ENCODE assay signal across 35 mouse cellular contexts in the genomic region with DNA sequence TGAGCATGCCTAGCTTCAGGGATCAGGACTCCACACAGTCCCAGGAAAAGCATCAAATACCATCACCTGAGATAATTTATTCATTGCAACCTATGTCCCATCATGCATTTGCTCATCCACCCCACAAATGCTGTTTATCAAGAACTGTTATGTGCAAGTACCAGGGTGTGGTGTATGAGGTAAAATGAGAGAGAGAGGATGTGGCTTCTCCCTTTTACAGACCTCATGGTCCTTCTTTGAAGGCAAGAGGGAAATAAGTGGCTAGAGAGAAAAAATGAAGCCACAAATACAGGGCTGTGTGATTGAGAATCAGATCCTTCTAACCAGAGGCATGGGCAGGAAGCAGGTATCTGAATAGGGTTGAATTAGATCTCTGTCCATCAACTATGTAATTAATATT. TPM values are rescaled to one million over a fixed set of nuclear protein-coding genes. Genes with fewer than 3 reads are reported as not detected.
DNase-seq lines count a peak whose midpoint lies in the region; ATAC-seq lines count a peak whose summit lies in the region.
"Had no signal": no experiment of that assay in that cellular context is flagged by ENCODE, and none has a peak within 500 bp of the region (broad histone marks: within the 10 kb centered on the region; RNA-seq: fewer than 3 reads in every experiment).

No protein-coding gene starts in this region.

- intact Hi-C loops in heart, postnatal 25 days (cut with DNase I): no loop called here

- no peak for ATAC-seq in neural tube, embryonic 15.5 days (ENCODE audit: low FRiP score)
- peak; percentile 37; the same call in 1 of the 2 replicates for ATAC-seq in neutrophil, adult 5-6 weeks (ENCODE audit: extremely low read depth, insufficient number of reproducible peaks, low FRiP score, poor library complexity, severe bottlenecking)
- ATAC-seq: forebrain, postnatal 0 days; intestine, embryonic 16.5 days had no signal

- no peak overlapping the region for H3K9ac ChIP-seq in neural tube, embryonic 15.5 days (replicated peaks)
- H3K9ac ChIP-seq: embryonic facial prominence, embryonic 15.5 days; forebrain, embryonic 12.5 days; forebrain, postnatal 0 days; heart, embryonic 13.5 days; hindbrain, embryonic 15.5 days; limb, embryonic 12.5 days; liver, embryonic 15.5 days; lung, embryonic 14.5 days; midbrain, embryonic 12.5 days; stomach, embryonic 15.5 days had no signal

- peaks cover 34% of the 10 kb centered on the region for H3K4me1 ChIP-seq in neural tube, embryonic 15.5 days

- H3K9me3 ChIP-seq in neural tube, embryonic 15.5 days (replicated peaks): no peaks in the 10 kb centered on the region
- H3K9me3 ChIP-seq: embryonic facial prominence, embryonic 15.5 days; forebrain, embryonic 12.5 days; heart, embryonic 13.5 days; hindbrain, embryonic 10.5 days; hindbrain, embryonic 15.5 days; limb, embryonic 12.5 days; liver, embryonic 15.5 days; megakaryocyte, embryonic 14.5 days; midbrain, embryonic 12.5 days; stomach, embryonic 15.5 days had no signal

- no peaks in the 10 kb centered on the region for H3K36me3 ChIP-seq in neural tube, embryonic 15.5 days
- H3K36me3 ChIP-seq: embryonic facial prominence, embryonic 15.5 days; forebrain, embryonic 12.5 days; heart, embryonic 13.5 days; hindbrain, embryonic 10.5 days; hindbrain, embryonic 15.5 days; limb, embryonic 12.5 days; liver, embryonic 15.5 days; midbrain, embryonic 12.5 days; stomach, embryonic 15.5 days had no signal

- H3K27me3 ChIP-seq in neural tube, embryonic 15.5 days (replicated peaks): no peaks in the 10 kb centered on the region
- H3K27me3 ChIP-seq: hindbrain, embryonic 15.5 days; liver, embryonic 15.5 days; stomach, embryonic 15.5 days had no signal

- H3K4me3 ChIP-seq in neural tube, embryonic 15.5 days (replicated peaks): no peak overlapping the region
- H3K4me3 ChIP-seq: embryonic facial prominence, embryonic 15.5 days; forebrain, embryonic 12.5 days; heart, embryonic 13.5 days; hindbrain, embryonic 10.5 days; hindbrain, embryonic 15.5 days; limb, embryonic 12.5 days; liver, embryonic 15.5 days; megakaryocyte, embryonic 14.5 days; midbrain, embryonic 12.5 days; myocyte; stomach, embryonic 15.5 days had no signal

- H3K27ac ChIP-seq in neural tube, embryonic 15.5 days (replicated peaks): 0 out of 2 replicates have a peak overlapping the region, but pooled peaks have one; percentile 34
- H3K27ac ChIP-seq: embryonic facial prominence, embryonic 15.5 days; forebrain, embryonic 12.5 days; heart, embryonic 13.5 days; hindbrain, embryonic 10.5 days; hindbrain, embryonic 15.5 days; limb, embryonic 12.5 days; liver, embryonic 15.5 days; midbrain, embryonic 12.5 days; stomach, embryonic 15.5 days had no signal

- no peak for DNase-seq in neural tube, embryonic 10.5 days (ENCODE audit: extremely low spot score, low spot score)
- DNase-seq in CD4-positive, CD25-positive, alpha-beta regulatory T cell, adult 2 months (ENCODE audit: low read depth, low spot score): peak; percentile 53
- DNase-seq in induced T-regulatory cell, adult 2 months (ENCODE audit: low read depth): peak; percentile 64
- DNase-seq in cerebellum, postnatal 4 days (ENCODE audit: low spot score in 2 of 2): no peak
- DNase-seq in heart, postnatal 25 days (ENCODE audit: low spot score): no peak
- DNase-seq: adrenal gland, postnatal 14 days; cerebellum, adult 11 months; cerebellum, adult 9-11 months; forebrain, postnatal 0 days; gastrocnemius, postnatal 10 days; heart, postnatal 10 days; kidney, adult 8-10 months; kidney, postnatal 14 days; layer of hippocampus, adult 9-11 months; lung, embryonic 14.5 days; lung, postnatal 36 days; right cerebral cortex, adult 18-20 months; thymus, postnatal 25 days had no signal

- H3K4me2 ChIP-seq in neural tube, embryonic 15.5 days: no peak overlapping the region
- H3K4me2 ChIP-seq: embryonic facial prominence, embryonic 15.5 days; forebrain, embryonic 12.5 days; heart, embryonic 13.5 days; hindbrain, embryonic 15.5 days; limb, embryonic 12.5 days; liver, embryonic 15.5 days; lung, embryonic 14.5 days; midbrain, embryonic 12.5 days; stomach, embryonic 15.5 days had no signal

RNA-seq across cellular contexts. Expression of a gene that starts 51.3 kb away (rescaled TPM):
- 40.8 and 49.5 TPM in 2 replicates for polyA plus RNA-seq in neural tube, embryonic 15.5 days (2015; fragmentation: Nextera tagmentation; extraction: Ambion mirVana)
- not detected in 2 replicates for total RNA-seq in neutrophil, adult 5-6 weeks (2017)
- total RNA-seq in heart, postnatal 25 days (2021): under 1 TPM; 0.39 to 0.62 TPM
- total RNA-seq: CH12.LX; ES-E14; liver, adult 2 months had no signal
- polyA plus RNA-seq: liver, adult 2 months had no signal

Comparison
In these comparisons a context has a peak if more than half of its experiments do, and no peak if none do; other contexts are left out.
1. DNase-seq: peak in CD4-positive, CD25-positive, alpha-beta regulatory T cell, adult 2 months (single experiment) and induced T-regulatory cell, adult 2 months (single experiment); none in neural tube, embryonic 10.5 days (single experiment), cerebellum, postnatal 4 days (0 of 2) and heart, postnatal 25 days (single experiment).